Comparison of ENCODE assay signal across 2 mouse cellular contexts in the genomic region with DNA sequence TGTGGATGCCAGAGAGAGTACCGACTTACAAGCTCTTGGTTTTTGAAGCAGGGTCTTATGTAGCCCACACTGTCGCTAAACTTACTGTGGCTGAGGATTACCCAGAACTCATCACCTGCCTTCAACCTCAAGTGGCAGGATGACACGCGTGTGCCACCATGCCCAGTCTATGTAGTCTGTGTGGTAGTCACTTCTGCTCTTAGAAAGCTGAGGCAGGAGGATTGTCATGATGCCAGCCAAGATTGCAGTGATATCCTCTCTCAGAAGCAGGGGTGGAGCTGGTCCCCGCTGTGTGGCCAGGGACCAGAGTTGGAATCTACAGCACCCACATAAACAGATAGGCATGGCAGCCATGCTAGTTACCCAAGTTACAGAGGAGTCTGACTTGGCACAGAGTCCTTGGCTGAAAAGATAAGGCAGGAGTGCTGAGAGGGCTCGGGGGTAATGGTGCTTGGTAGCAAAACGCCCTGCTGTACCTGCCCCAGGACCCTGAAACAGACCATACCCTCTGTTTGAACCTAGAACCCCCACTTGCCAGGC.
TF ChIP-seq lines count a peak whose summit lies in the region.

No protein-coding gene starts in this region.

TF ChIP-seq in CH12.LX, 34 proteins besides CTCF, POLR2A, EP300 and RAD21:
- TF ChIP-seq NRF1 (IDR thresholded peaks at IDR 0.05; ENCODE audit: low read depth, low read length) (no peak), POLR2AphosphoS2 (IDR thresholded peaks at IDR 0.05; ENCODE audit: low read depth, low read length) (0 out of 2 replicates have a peak, but pooled peaks have one; percentile 19)

TF ChIP-seq in MEL, 35 proteins besides CTCF, POLR2A, EP300 and RAD21:
- TF ChIP-seq JUND (IDR thresholded peaks at IDR 0.05; ENCODE audit: low read depth, low read length), result no peak
- TF ChIP-seq POLR2AphosphoS2 (IDR thresholded peaks at IDR 0.05; ENCODE audit: low read length), result peak; percentile 87
- TF ChIP-seq POLR2AphosphoS5 (IDR thresholded peaks at IDR 0.05; ENCODE audit: borderline replicate concordance, low read depth, low read length), result no peak
- no peak for TF ChIP-seq CHD2 (IDR thresholded peaks at IDR 0.05; ENCODE audit: low read length)
- TF ChIP-seq MEF2A (IDR thresholded peaks at IDR 0.05; ENCODE audit: extremely low read depth, insufficient replicate concordance, low read depth, low read length, poor library complexity, severe bottlenecking), result no peak
- peak; percentile 16; the same call in 1 of the 2 replicates for TF ChIP-seq GATA1 (IDR thresholded peaks at IDR 0.05; ENCODE audit: low read depth, low read length)
- TF ChIP-seq NRF1 (IDR thresholded peaks at IDR 0.05; ENCODE audit: insufficient read depth, low read depth, low read length, poor library complexity, severe bottlenecking), result no peak
- no peak for TF ChIP-seq KAT2A (conservative IDR thresholded peaks at IDR 0.05; ENCODE audit: low read depth, low read length)
- no peak for TF ChIP-seq ZKSCAN1 (IDR thresholded peaks at IDR 0.05; ENCODE audit: low read depth, low read length)
- 0 out of 2 replicates have a peak, but pooled peaks have one; percentile 5 for TF ChIP-seq ZMIZ1 (IDR thresholded peaks at IDR 0.05; ENCODE audit: low read depth, low read length)
